Mouse (Mus musculus) stomach, embryonic 15.5 days (tissue): Measurements from ENCODE around the gene Zfp933. TPM values are rescaled to one million over a fixed set of nuclear protein-coding genes. Genes with fewer than 3 reads are reported as not detected.
"Not testable (repeated sequence)": the region's sequence is repeated elsewhere in the genome, so short reads cannot be mapped to it uniquely, and the experiment has no call there.

Experiments
- ATAC-seq: fragments of 200-750 bp; cut with Nextera tagmentation; 2 replicates; pipeline ENCODE4 v1.8.0; 2017; ENCODE audit warnings: low read depth, moderate number of reproducible peaks, moderate TSS enrichment; ENCODE audit not compliant: insufficient read depth, low FRiP score
- H3K27ac ChIP-seq: fragments of 300-500 bp; sonication (generic); 2 replicates; pipeline ENCODE4 v1.5.1; 2015; ENCODE audit warnings: mild to moderate bottlenecking, inconsistent platforms
- H3K27me3 ChIP-seq: fragments of 300-500 bp; sonication (generic); replicated peaks from 2 replicates; pipeline ENCODE4 v1.6.1; 2015; ENCODE audit warnings: inconsistent platforms
- H3K36me3 ChIP-seq: fragments of 300-500 bp; sonication (generic); 2 replicates; pipeline ENCODE4 v1.6.1; 2015; ENCODE audit warnings: inconsistent platforms
- H3K4me1 ChIP-seq: fragments of 300-500 bp; sonication (generic); 2 replicates; pipeline ENCODE4 v1.6.1; 2015; ENCODE audit warnings: inconsistent platforms
- H3K4me2 ChIP-seq: fragments of 300-500 bp; sonication (generic); 2 replicates; pipeline ENCODE4 v1.6.1; 2015; ENCODE audit warnings: mild to moderate bottlenecking, inconsistent platforms
- H3K4me3 ChIP-seq: fragments of 300-500 bp; sonication (generic); replicated peaks from 2 replicates; pipeline ENCODE4 v1.5.1; 2015; ENCODE audit warnings: inconsistent platforms
- H3K9ac ChIP-seq: fragments of 300-500 bp; sonication (generic); 2 replicates; pipeline ENCODE4 v1.6.1; 2015; ENCODE audit warnings: inconsistent platforms
- H3K9me3 ChIP-seq: fragments of 300-500 bp; sonication (generic); 2 replicates; pipeline ENCODE4 v1.6.1; 2016; ENCODE audit warnings: inconsistent platforms
- WGBS: fragments of 180-500 bp; shearing (Covaris S2); methylation state at CpG from one replicate; pipeline ENCODE4 v1.1.7; 2015; 5-methylcytosine and 5-hydroxymethylcytosine counted together
- polyA plus RNA-seq: library from polyadenylated mRNA; unstranded; fragments of >200 nt; fragmentation: Nextera tagmentation; extraction: Ambion mirVana; gene quantifications from 2 replicates; pipeline ENCODE4 v1.2.1, GENCODE M21; 2015

Gene Zfp933
- polyA plus RNA-seq, 1 experiment from 2014 or later: 4.4 TPM

- not testable (repeated sequence) for H3K9ac ChIP-seq, H3K9me3 ChIP-seq, H3K27ac ChIP-seq, H3K4me1 ChIP-seq, H3K4me3 ChIP-seq, ATAC-seq, H3K36me3 ChIP-seq, H3K27me3 ChIP-seq, H3K4me2 ChIP-seq
- WGBS: 79% methylated on average over 3 of the region's 3 CpGs
Observed at GRCm38 (mm10) chr4:147794026-147794665, 54.0 kb downstream of the Zfp933 start.

GRCm38 (mm10) chr4:147793390-147793916, 54.7 kb downstream of the Zfp933 start:
- peak; percentile 43; the same call in 1 of the 2 replicates for ATAC-seq
- not testable (repeated sequence) for H3K4me2 ChIP-seq, H3K4me1 ChIP-seq, H3K9me3 ChIP-seq, H3K36me3 ChIP-seq, H3K4me3 ChIP-seq, H3K27me3 ChIP-seq, H3K27ac ChIP-seq, H3K9ac ChIP-seq
- WGBS: 60% methylated on average over 2 of the region's 2 CpGs

- not testable (repeated sequence) for H3K36me3 ChIP-seq, H3K4me1 ChIP-seq, H3K27ac ChIP-seq, H3K9me3 ChIP-seq, H3K27me3 ChIP-seq, H3K4me2 ChIP-seq, ATAC-seq, H3K9ac ChIP-seq, H3K4me3 ChIP-seq
Observed at GRCm38 (mm10) chr4:147791729-147792128, 56.4 kb downstream of the Zfp933 start.

Other genes starting within 250 kb of the Zfp933 start
- gene Zfp979, start 205.9 kb downstream of the Zfp933 start, polyA plus RNA-seq: 2.4 and 2.6 TPM in 2 replicates
- gene Zfp534, start 145.8 kb downstream of the Zfp933 start, polyA plus RNA-seq: not detected in 2 replicates
- gene Zfp984, start 38.6 kb downstream of the Zfp933 start, polyA plus RNA-seq: 8.6 and 9.3 TPM in 2 replicates
- 34.6 and 37.6 TPM in 2 replicates for gene Miip, start 20.4 kb upstream of the Zfp933 start, polyA plus RNA-seq
- 8.8 and 9.8 TPM in 2 replicates for gene Fv1, start 20.6 kb upstream of the Zfp933 start, polyA plus RNA-seq
- gene Mfn2, start 56.3 kb upstream of the Zfp933 start, polyA plus RNA-seq: 32.1 and 37.8 TPM in 2 replicates
- gene Plod1, start 88.4 kb upstream of the Zfp933 start, polyA plus RNA-seq: 43.7 and 47.9 TPM in 2 replicates
- gene 2510039O18Rik, start 92.5 kb upstream of the Zfp933 start, polyA plus RNA-seq: 17.4 and 17.7 TPM in 2 replicates
- gene Nppb, start 137.4 kb upstream of the Zfp933 start, polyA plus RNA-seq: 0.23 TPM in 1 of 2 replicates, not detected in the other
- 2.4 and 2.6 TPM in 2 replicates for gene Nppa, start 152.4 kb upstream of the Zfp933 start, polyA plus RNA-seq
- 5.1 and 6.1 TPM in 2 replicates for gene Clcn6, start 190.5 kb upstream of the Zfp933 start, polyA plus RNA-seq
- 16.7 and 20.9 TPM in 2 replicates for gene Mthfr, start 190.7 kb upstream of the Zfp933 start, polyA plus RNA-seq
- gene Agtrap, start 239.7 kb upstream of the Zfp933 start, polyA plus RNA-seq: 13.7 and 14.1 TPM in 2 replicates